Mouse (Mus musculus) liver (tissue): Measurements from ENCODE around the gene Tlr2.

Experiments
- DNase-seq: peaks from one replicate; pipeline ENCODE4 v3.0.0-alpha.2; 2020; ENCODE audit warnings: mixed read lengths

The Tlr2 gene

DNA sequence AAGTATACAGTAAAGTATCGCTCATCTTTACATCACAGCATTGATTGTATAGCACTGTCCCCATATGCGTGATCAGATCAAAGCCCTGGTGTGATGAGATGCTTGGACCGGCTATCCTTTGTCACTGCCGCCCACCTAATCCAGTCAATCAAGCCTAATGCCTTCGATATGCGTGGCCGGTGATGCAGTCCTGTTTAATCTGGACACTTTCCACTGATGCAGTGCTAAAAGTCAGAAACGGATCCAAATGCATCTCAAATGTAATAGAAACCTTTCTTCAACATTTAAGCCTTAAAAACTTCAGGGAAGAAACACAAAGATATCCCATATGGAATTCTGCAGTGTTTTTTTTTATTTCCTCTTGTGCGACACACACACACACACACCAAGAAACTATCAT lies 13.9 kb downstream of the Tlr2 start:
- DNase-seq, result no peak

DNA sequence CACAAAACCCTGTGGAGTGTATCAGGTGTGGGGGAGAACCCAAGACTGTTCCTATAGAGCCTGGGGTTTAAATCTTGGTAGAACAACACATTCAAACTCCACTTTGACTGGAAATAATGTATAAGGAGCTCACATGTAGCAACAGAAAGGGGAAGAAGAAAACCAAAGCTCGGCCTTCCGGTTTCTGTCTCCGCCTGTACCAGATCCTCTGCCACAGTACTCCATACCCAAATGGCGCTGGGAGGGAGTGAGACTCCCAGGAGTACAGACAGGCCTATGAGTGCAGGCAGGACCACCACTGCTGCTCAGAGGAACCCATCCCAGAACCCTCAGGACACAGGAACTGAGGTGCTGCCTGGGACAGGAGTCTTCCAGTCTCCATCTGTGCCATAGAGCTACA lies 17.8 kb downstream of the Tlr2 start:
- DNase-seq, result no peak

DNA sequence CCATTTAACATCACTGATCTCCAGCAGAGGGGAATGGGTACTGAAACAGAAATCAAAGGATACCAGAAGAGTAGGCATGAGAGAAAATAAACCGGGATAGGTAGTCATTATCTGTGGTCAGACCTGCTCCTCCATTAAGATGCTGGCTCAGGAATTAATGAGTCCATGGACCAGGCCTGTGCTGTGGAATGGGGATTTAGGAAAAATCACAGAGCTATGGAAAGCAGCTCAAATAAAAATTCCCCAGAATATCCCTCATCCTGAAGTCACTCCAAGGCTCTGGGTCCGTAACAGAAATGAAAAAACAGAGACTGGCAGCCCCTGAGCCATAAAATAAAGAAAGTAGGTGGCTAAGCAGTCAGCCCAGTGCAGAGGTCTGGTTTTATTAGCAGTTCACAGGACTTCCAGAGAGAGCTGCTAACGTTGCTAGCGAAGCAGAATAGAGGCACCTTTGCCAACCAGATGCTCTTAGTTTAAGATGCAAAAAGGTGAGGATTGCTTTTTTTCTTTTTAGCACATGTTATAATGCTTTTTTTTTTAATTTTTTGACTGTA lies 25.1 kb downstream of the Tlr2 start:
- DNase-seq, result no peak

DNA sequence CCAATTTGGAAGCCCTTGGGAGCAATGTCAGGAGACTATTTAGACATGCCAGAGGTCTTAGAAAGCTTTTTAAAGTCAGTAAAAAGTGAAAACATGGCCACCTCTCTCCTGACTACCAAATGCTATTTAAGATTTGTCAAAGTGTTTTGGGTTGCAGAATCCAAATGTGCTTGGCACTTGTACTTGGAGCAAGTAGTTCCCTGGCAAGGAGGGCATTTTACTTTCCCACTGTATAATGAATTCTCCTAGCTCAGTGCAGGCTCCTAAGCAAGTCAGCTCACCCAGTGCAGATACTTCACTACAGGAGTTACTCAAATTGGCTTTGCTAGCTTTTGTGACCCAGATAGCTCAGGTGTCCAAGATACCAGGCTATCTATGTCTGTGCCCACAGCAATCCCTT lies 28.7 kb downstream of the Tlr2 start:
- DNase-seq, result no peak

DNA sequence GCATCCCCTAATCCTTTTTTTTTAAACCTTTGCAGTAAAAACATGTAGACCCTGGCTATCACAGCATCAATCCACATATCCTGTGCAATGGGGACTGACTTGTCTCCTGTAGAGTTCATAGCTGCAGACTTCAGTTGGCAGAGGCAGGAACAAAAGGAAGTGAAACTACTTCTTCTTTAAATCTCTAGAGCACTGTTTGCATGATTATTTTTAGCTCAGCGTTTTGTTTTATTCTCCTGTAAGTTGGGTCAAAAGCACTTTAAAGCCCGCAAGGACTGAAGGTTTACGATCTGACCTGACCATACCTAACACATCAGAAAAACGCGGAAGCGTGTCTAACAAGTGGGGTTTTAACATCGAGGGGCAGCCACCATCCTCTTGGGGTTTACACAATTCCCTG lies 29.6 kb downstream of the Tlr2 start:
- DNase-seq, result no peak

DNA sequence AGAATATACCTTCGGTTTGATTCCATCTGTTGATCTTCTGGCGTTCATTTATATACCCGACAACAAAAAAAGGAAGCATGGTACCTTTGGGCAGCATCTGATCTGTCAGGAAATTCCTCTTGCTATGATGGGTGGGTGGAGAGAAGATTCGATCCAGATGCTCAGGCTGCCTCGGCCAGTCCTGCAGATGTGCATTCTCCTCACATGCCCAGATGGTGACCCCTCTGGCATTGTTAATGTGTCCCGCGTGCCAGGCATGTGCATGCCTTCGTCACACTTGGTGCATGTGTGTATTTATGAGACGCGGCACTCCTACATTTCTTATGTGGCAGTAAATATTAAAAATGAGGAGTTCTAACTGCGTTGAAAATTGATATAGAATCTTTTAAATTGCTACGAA lies 33.1 kb downstream of the Tlr2 start:
- DNase-seq, result no peak

DNA sequence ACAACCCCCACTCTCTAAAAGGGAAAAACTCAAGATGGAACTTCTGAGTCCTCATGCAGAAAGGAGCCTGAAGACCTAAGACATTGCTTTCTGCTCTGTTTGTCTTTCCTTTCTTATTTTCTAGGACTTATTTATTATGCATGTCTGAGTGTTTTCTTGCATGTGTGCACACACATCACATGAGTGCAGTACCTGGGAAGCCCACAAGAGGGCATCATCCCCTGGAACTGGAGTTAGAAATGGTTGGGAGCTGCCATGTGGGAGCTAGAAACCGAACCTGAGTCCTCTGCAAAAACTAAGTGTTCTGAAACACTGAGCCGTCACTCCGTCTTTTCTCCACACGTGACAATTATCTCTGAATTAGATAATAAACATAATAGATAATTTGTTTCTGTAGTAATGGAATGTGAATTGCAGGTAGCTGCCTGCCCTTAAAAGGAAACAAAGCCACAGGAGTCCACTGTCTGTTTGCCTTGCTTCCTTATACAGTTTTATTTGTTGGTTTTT lies 39.9 kb downstream of the Tlr2 start:
- peak; percentile 14 for DNase-seq

DNA sequence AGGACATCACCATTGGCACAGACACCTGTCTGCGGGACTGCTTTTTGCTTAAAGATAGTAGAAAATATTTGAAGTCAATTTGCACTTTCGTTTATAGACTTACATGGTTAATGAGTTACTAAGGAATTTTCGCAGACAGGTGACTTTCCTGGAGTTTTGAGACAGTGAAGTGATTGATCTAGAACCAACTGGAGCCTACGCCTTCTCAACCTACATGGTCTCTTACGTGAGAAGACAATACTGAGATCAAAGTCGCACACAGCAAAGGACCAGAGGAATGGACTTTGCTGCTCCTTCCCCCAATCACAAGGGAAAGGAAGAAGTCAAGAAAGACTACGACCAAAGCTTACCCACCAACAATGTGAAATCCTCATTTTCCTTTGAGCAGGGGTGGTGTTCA lies 42.1 kb downstream of the Tlr2 start:
- DNase-seq, result no peak

DNA sequence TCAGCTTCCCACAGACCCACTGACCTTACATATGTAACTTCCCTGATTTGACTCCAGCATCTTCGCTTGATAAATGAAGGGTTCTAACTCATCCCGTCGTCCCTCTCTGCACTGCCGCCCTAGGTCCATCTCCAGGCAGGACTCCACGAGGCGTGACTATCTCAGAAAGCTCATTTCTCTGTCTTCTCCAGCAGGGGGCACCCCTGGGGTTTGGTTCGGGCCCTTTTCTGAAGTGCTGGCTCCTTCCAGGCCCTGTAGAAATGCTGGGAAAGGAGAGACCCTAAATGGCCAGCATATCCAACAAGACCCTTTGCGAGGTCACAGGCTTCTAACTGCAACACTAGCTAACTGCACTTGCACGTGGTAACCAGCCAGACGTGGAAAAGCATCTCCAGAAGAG lies 43.7 kb downstream of the Tlr2 start:
- DNase-seq, result peak; percentile 52

DNA sequence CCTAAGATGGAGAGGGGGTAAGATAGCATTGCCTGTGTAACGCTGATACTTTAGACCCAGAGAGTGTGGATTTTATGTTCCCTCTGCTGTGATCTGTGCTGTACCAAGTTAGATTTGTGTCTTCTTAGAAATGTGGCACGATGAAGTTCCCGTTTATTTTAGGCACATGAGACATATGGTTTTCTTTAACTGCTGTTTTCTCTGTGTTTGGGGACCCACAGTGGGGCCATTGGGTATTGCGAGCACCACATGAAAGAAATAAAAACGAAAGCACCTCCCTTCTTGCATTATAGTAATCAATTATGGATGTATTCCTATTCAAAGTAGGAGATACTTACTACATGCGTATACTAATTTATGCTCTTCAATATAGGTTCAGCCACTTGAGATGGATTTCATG lies 44.5 kb downstream of the Tlr2 start:
- DNase-seq, result no peak

DNA sequence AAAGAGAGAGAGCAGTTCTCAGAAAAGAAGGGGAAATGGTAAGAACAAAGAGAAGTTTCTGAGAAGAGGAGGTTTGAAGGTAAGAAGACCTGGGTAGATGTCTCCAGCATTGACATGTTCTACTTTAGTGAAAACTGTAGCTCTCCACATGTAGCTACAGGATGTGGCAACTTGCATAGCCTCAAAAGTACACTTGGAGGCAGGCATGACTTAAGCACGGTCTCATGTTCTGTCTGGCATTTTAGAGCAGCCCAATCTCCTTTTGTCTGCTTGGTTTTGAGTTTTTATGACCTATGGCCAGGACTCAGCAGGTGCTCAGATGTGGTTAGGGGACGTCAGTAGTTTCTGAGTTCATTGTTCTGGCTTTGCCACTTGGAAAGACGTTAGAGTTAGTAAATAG lies 50.1 kb downstream of the Tlr2 start:
- DNase-seq, result no peak

DNA sequence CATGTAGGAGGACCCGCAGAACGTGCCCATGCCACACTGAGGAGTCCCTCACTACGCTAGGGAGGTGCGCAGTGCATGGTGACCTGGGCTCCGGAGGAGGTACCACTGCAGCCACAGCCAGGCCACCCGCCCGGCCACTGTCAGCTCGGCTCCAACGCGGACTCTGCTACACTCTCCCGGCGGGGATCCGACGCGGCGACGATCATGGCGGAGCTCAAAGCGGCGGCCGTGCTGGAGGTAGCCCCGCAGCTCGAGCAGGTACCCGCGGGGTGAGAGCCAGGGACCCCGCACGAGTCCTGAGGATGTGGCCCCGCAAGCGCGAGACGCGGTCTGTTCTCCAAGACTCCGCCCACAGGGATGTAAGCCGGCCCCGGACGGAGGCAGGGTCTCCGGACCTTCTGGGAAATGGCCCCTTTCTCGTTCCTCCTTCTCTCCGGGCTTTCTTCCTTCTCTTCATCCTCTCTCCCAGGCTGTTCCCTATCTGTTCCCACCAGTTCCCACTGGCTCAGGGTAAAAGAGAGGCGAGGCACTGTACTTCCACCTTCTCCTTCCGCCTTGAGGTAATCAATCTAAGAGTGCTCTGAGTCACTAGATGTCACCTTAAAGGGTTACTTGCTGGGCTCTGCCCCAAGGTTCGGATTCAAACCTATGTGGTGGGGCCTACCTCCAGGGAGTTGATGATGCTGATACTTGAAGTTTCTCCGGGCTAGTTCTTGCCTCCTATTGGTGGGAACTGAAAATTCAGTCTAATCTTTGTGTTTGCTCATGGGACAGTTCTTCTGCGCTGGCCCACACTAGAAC lies 51.7 kb downstream of the Tlr2 start:
- no peak for DNase-seq

DNA sequence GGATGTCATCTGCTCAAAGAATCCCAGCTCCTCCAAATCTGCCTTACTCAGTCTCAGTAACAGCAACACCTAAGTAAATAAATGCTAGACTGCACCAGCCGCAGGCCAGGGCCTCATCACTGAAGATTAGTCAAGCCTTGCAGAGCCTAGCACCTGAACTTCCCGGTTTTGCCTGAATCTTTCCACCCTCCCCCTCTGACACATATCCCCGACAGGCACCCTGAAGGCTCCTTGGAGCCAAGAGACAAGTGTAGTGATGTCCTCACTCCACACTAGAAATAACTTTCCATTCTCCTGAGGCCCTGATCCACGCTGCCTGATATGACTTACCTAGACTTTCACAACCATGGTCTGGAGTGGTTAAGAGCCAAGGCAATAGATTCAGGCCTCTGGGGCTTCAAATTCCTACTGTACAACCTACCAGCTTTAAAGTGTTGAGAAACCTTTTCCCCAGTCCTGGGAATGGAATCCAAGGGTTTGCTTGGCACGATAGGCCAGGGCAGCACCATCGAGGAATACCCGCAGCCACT lies 53.7 kb downstream of the Tlr2 start:
- DNase-seq, result no peak

DNA sequence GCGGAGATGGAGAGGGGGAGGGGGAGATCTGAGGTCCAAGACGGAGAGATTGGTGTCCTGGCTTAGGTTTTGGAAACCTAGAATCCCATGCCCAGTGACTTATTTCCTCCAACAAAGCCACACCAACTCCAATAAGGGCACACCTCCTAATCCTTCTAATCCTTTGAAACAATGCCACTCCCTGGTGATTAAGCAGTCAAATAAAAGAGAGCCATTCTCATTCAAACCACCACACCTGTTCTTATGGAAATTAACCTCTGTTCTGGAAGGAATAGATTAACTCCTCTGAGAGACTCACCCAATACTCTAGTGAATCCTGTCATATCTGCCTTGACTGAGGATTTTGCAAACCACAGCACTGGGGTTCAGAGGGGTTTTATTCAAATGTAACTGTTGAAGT lies 54.5 kb downstream of the Tlr2 start:
- DNase-seq, result no peak
